Mouse (Mus musculus) lung, adult 10 weeks (tissue): ENCODE results near the gene Hsd3b2. TPM values are rescaled to one million over a fixed set of nuclear protein-coding genes. Genes with fewer than 3 reads are reported as not detected.

Experiments
- polyA plus RNA-seq: library from polyadenylated mRNA; stranded (reverse); fragments of 350-450 nt; fragmentation: Illumina TruSeq; extraction: RNeasy Lipid Tissue Mini Kit (QIAGEN cat#74804); gene quantifications from one replicate; pipeline ENCODE4 v1.2.3, GENCODE M21; 2014; ENCODE audit warnings: low read depth, low replicate concordance; ENCODE audit not compliant: insufficient read depth

The Hsd3b2 gene
- 0.06 TPM for polyA plus RNA-seq

GRCm38 (mm10) chr3:98724376-98724775 is at the start of gene Hsd3b2:
Gene Hsd3b2 (minus strand): TSS chr3:98724543.

Other genes with a start within 250 kb of the Hsd3b2 start
- gene Hsd3b4, start 214.0 kb downstream of the Hsd3b2 start, polyA plus RNA-seq = not detected
- not detected for gene Gm10681, start 135.7 kb downstream of the Hsd3b2 start, polyA plus RNA-seq
- gene Hsd3b5, start 94.3 kb downstream of the Hsd3b2 start, polyA plus RNA-seq = not detected
- gene Hsd3b3, start 38.6 kb upstream of the Hsd3b2 start, polyA plus RNA-seq = not detected
- gene Hsd3b6, start 89.9 kb upstream of the Hsd3b2 start, polyA plus RNA-seq = not detected
- gene Hsd3b1, start 135.3 kb upstream of the Hsd3b2 start, polyA plus RNA-seq = not detected
- gene Hao2, start 168.7 kb upstream of the Hsd3b2 start, polyA plus RNA-seq = not detected